Mouse (Mus musculus): ENCODE measurements around the gene Sh3d21.

GRCm38 (mm10) chr4:126131290-126132121, 31.8 kb downstream of the Sh3d21 start:
- no peak for TF ChIP-seq E2F4 (IDR thresholded peaks at IDR 0.05; ENCODE audit: borderline replicate concordance, low read depth, low read length)
- no peak for TF ChIP-seq GATA1 (IDR thresholded peaks at IDR 0.05; ENCODE audit: low read depth, low read length)
- TF ChIP-seq CTCF (IDR thresholded peaks at IDR 0.05 in 2 of 3, conservative IDR thresholded peaks at IDR 0.05 in 1 of 3; ENCODE audit: control insufficient read depth in 1 of 3, insufficient read depth in 1 of 3, low read depth in 2 of 3, low read length in 3 of 3, poor library complexity in 1 of 3, severe bottlenecking in 1 of 3): no peak
- TF ChIP-seq POLR2A (IDR thresholded peaks at IDR 0.05; ENCODE audit: control insufficient read depth in 1 of 2, insufficient read depth in 1 of 2, low read depth in 1 of 2, low read length in 2 of 2, poor library complexity in 1 of 2): no peak
- TF ChIP-seq MEF2A (IDR thresholded peaks at IDR 0.05; ENCODE audit: extremely low read depth, insufficient replicate concordance, low read depth, low read length, poor library complexity, severe bottlenecking): no peak
- no peak for TF ChIP-seq GABPA (IDR thresholded peaks at IDR 0.05; ENCODE audit: low read depth, low read length)
- TF ChIP-seq ZNF384 (IDR thresholded peaks at IDR 0.05; ENCODE audit: low read depth, low read length): no peak
- no peak for TF ChIP-seq ZMIZ1 (IDR thresholded peaks at IDR 0.05; ENCODE audit: low read depth, low read length)
